Mouse (Mus musculus) liver, embryonic 12.5 days (tissue): Measurements from ENCODE around the gene Unc79. TPM values are rescaled to one million over a fixed set of nuclear protein-coding genes. Genes with fewer than 3 reads are reported as not detected.

ENCODE experiments used
- ATAC-seq: fragments of 200-750 bp; cut with Nextera tagmentation; 2 replicates; pipeline ENCODE4 v1.8.0; 2017; ENCODE audit warnings: moderate number of reproducible peaks, mild to moderate bottlenecking, moderate library complexity
- H3K27ac ChIP-seq: fragments of 300-500 bp; sonication (generic); 2 replicates; pipeline ENCODE4 v1.5.1; 2016; ENCODE audit warnings: mild to moderate bottlenecking
- H3K27me3 ChIP-seq: fragments of 300-500 bp; sonication (generic); replicated peaks from 2 replicates; pipeline ENCODE4 v1.6.1; 2016; ENCODE audit warnings: mild to moderate bottlenecking, moderate library complexity
- H3K36me3 ChIP-seq: fragments of 300-500 bp; sonication (generic); 2 replicates; pipeline ENCODE4 v1.6.1; 2016; ENCODE audit warnings: mild to moderate bottlenecking, moderate library complexity
- H3K4me1 ChIP-seq: fragments of 300-500 bp; sonication (generic); 2 replicates; pipeline ENCODE4 v1.6.1; 2016
- H3K4me2 ChIP-seq: fragments of 300-500 bp; sonication (generic); 2 replicates; pipeline ENCODE4 v1.6.1; 2016; ENCODE audit warnings: mild to moderate bottlenecking, moderate library complexity
- H3K4me3 ChIP-seq: fragments of 300-500 bp; sonication (generic); 2 replicates; pipeline ENCODE4 v1.5.1; 2016; ENCODE audit warnings: mild to moderate bottlenecking, moderate library complexity
- H3K9ac ChIP-seq: fragments of 300-500 bp; sonication (generic); 2 replicates; pipeline ENCODE4 v1.6.1; 2016; ENCODE audit warnings: mild to moderate bottlenecking, moderate library complexity
- H3K9me3 ChIP-seq: fragments of 300-500 bp; sonication (generic); replicated peaks from 2 replicates; pipeline ENCODE4 v1.6.1; 2016; ENCODE audit warnings: mild to moderate bottlenecking, moderate library complexity
- WGBS: fragments of 180-500 bp; shearing (Covaris S2); methylation state at CpG from one replicate; pipeline ENCODE4 v1.1.7; 2016; ENCODE audit not compliant: insufficient replicate concordance; 5-methylcytosine and 5-hydroxymethylcytosine counted together
- polyA plus RNA-seq: library from polyadenylated mRNA; unstranded; fragments of >200 nt; fragmentation: Nextera tagmentation; extraction: Ambion mirVana; gene quantifications from 2 replicates; pipeline ENCODE4 v1.2.1, GENCODE M21; 2016

The Unc79 gene
- polyA plus RNA-seq, 1 experiment from 2014 or later, result 0.04 TPM

DNA sequence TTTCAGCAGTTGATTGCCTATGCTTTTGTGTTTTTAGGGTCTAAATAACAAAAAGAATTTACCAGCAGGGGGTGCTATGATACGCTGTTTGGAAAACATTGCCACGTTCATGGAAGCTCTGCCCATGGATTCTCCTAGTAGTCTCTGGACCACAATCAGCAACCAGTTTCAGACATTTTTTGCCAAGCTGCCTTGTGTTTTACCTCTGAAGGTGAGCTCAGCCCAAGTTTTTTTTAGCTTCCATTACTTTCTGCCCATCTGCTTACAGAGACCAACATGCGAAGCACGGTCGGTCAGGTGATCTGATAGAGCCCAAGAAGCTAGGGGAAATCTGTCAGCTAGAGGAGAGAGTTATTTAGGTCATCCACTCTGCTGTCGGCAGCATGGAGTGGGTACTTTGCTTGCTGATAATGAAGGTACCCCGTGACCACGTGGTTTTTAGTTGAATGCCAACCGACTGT is 193.9 kb downstream of the Unc79 start:
- no peak overlapping the region for H3K27ac ChIP-seq
- no peaks in the 10 kb centered on the region for H3K4me1 ChIP-seq
- no peak overlapping the region for H3K4me3 ChIP-seq
- 47% methylated on average over 9 of the region's 9 CpGs for WGBS
- no peaks in the 10 kb centered on the region for H3K27me3 ChIP-seq
- H3K36me3 ChIP-seq, result no peaks in the 10 kb centered on the region
- H3K9me3 ChIP-seq, result no peaks in the 10 kb centered on the region
- no peak overlapping the region for H3K9ac ChIP-seq
- ATAC-seq, result no peak
- H3K4me2 ChIP-seq, result no peak overlapping the region

DNA sequence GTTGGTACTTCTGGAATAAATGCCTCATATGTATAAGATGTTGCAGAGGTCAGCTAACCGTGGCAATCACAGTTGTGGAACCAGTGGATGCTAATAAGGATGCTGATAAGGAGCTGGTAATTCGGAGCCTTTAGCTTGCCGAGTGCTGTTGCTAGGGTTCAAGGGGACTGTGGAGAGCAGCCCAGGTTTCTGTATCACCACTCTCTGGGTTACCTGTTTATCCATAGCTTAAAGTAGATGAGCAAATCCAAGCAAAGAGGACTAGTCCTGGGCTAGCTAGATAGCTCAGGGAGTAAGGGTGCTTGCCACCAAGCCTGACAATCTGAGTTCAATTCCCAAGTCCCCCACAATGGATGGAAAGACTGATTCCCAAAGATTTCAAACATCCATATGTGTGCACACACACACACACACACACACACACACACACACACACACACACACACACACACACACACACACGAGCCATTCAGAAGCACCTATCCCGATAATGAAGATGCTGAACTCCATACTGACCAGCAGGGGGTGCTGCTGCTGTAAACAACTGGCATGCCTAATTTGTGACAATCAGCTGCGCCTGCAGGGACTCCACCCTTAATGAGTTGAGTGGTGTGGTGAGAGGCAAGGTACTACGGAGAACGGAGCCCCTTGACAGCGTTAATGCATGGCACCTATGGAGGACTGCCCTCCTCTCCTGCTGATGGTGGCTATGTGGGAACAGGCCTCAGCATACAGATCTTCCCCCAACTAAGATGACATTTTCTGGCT is 195.3 kb downstream of the Unc79 start:
- WGBS, result 21% methylated on average over 9 of the region's 9 CpGs
- no peaks in the 10 kb centered on the region for H3K36me3 ChIP-seq
- no peak for ATAC-seq

GRCm38 (mm10) chr12:103150247-103150646 is 201.6 kb downstream of the Unc79 start:
- ATAC-seq, result no peak
- no peaks in the 10 kb centered on the region for H3K36me3 ChIP-seq
- H3K9me3 ChIP-seq, result no peaks in the 10 kb centered on the region
- H3K9ac ChIP-seq, result no peak overlapping the region
- H3K27ac ChIP-seq, result no peak overlapping the region
- 53% methylated on average over 2 of the region's 2 CpGs for WGBS
- no peak overlapping the region for H3K4me3 ChIP-seq
- no peak overlapping the region for H3K4me2 ChIP-seq
- H3K27me3 ChIP-seq, result no peaks in the 10 kb centered on the region
- no peaks in the 10 kb centered on the region for H3K4me1 ChIP-seq

More for the DNA sequence above, 195.3 kb downstream of the Unc79 start:
- H3K9ac ChIP-seq, result no peak overlapping the region
- no peak overlapping the region for H3K4me3 ChIP-seq
- no peak overlapping the region for H3K27ac ChIP-seq
- no peaks in the 10 kb centered on the region for H3K27me3 ChIP-seq
- H3K4me1 ChIP-seq, result no peaks in the 10 kb centered on the region
- H3K9me3 ChIP-seq, result no peaks in the 10 kb centered on the region
- no peak overlapping the region for H3K4me2 ChIP-seq

DNA sequence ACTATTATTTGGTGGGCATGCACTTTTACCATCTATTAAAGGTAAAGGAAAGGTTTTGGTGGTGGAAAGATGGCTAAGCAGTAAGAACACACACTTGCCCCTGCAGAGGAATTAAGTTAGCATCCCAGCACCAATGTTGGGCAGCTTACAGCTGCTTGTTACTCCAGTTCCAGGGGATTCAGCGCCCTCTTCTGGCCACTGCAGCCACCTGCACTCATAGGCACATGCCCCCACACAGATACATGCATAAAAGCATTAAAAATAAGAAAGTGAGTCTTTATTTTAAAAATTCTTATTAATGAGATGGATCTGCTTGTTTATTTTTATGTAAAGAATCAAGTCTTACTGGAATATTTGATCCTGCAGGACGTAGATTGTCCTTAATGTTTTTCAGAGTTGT is 206.3 kb downstream of the Unc79 start:
- Histone ChIP-seq H3K4me2 (no peak overlapping the region), H3K36me3 (no peaks in the 10 kb centered on the region), H3K9me3 (no peaks in the 10 kb centered on the region), H3K27me3 (no peaks in the 10 kb centered on the region), H3K4me1 (no peaks in the 10 kb centered on the region), H3K27ac (no peak overlapping the region), H3K9ac (no peak overlapping the region), H3K4me3 (no peak overlapping the region)
- 38% methylated on average over 2 of the region's 2 CpGs for WGBS
- no peak for ATAC-seq

GRCm38 (mm10) chr12:103155406-103155805 is 206.7 kb downstream of the Unc79 start:
- 67% methylated on average over 3 of the region's 3 CpGs for WGBS
- no peak for ATAC-seq
- no peak overlapping the region for H3K9ac ChIP-seq

GRCm38 (mm10) chr12:103157129-103157910 is 208.7 kb downstream of the Unc79 start:
- Histone ChIP-seq H3K27me3 (no peaks in the 10 kb centered on the region), H3K4me3 (no peak overlapping the region)
- WGBS, result 65% methylated on average over 18 of the region's 18 CpGs

More at GRCm38 (mm10) chr12:103155406-103155805, 206.7 kb downstream of the Unc79 start:
- no peak overlapping the region for H3K27ac ChIP-seq
- H3K4me3 ChIP-seq, result no peak overlapping the region
- no peak overlapping the region for H3K4me2 ChIP-seq
- H3K4me1 ChIP-seq, result no peaks in the 10 kb centered on the region
- H3K9me3 ChIP-seq, result no peaks in the 10 kb centered on the region
- H3K36me3 ChIP-seq, result no peaks in the 10 kb centered on the region
- no peaks in the 10 kb centered on the region for H3K27me3 ChIP-seq

GRCm38 (mm10) chr12:103159016-103159415 is 210.4 kb downstream of the Unc79 start:
- H3K4me1 ChIP-seq, result no peaks in the 10 kb centered on the region
- no peak overlapping the region for H3K9ac ChIP-seq
- no peaks in the 10 kb centered on the region for H3K27me3 ChIP-seq
- ATAC-seq, result no peak
- no peak overlapping the region for H3K27ac ChIP-seq
- WGBS, result 55% methylated on average over 8 of the region's 8 CpGs
- H3K9me3 ChIP-seq, result no peaks in the 10 kb centered on the region
- H3K4me2 ChIP-seq, result no peak overlapping the region
- H3K4me3 ChIP-seq, result no peak overlapping the region
- H3K36me3 ChIP-seq, result no peaks in the 10 kb centered on the region

More at GRCm38 (mm10) chr12:103157129-103157910, 208.7 kb downstream of the Unc79 start:
- Histone ChIP-seq H3K9ac (no peak overlapping the region), H3K4me1 (no peaks in the 10 kb centered on the region), H3K27ac (no peak overlapping the region), H3K4me2 (no peak overlapping the region), H3K9me3 (no peaks in the 10 kb centered on the region), H3K36me3 (no peaks in the 10 kb centered on the region)
- no peak for ATAC-seq

GRCm38 (mm10) chr12:103160721-103161120 is 212.1 kb downstream of the Unc79 start:
- WGBS, result 67% methylated on average over 4 of the region's 4 CpGs
- Histone ChIP-seq H3K27ac (no peak overlapping the region), H3K27me3 (no peaks in the 10 kb centered on the region), H3K4me2 (no peak overlapping the region), H3K9ac (no peak overlapping the region), H3K9me3 (no peaks in the 10 kb centered on the region), H3K36me3 (no peaks in the 10 kb centered on the region), H3K4me3 (no peak overlapping the region), H3K4me1 (no peaks in the 10 kb centered on the region)
- ATAC-seq, result no peak

GRCm38 (mm10) chr12:103163596-103163995 is 214.9 kb downstream of the Unc79 start:
- WGBS, result 66% methylated on average over 10 of the region's 10 CpGs
- Histone ChIP-seq H3K9ac (no peak overlapping the region), H3K36me3 (no peaks in the 10 kb centered on the region), H3K9me3 (no peaks in the 10 kb centered on the region), H3K4me3 (no peak overlapping the region), H3K27me3 (no peaks in the 10 kb centered on the region), H3K4me1 (no peaks in the 10 kb centered on the region), H3K27ac (no peak overlapping the region), H3K4me2 (no peak overlapping the region)
- no peak for ATAC-seq

DNA sequence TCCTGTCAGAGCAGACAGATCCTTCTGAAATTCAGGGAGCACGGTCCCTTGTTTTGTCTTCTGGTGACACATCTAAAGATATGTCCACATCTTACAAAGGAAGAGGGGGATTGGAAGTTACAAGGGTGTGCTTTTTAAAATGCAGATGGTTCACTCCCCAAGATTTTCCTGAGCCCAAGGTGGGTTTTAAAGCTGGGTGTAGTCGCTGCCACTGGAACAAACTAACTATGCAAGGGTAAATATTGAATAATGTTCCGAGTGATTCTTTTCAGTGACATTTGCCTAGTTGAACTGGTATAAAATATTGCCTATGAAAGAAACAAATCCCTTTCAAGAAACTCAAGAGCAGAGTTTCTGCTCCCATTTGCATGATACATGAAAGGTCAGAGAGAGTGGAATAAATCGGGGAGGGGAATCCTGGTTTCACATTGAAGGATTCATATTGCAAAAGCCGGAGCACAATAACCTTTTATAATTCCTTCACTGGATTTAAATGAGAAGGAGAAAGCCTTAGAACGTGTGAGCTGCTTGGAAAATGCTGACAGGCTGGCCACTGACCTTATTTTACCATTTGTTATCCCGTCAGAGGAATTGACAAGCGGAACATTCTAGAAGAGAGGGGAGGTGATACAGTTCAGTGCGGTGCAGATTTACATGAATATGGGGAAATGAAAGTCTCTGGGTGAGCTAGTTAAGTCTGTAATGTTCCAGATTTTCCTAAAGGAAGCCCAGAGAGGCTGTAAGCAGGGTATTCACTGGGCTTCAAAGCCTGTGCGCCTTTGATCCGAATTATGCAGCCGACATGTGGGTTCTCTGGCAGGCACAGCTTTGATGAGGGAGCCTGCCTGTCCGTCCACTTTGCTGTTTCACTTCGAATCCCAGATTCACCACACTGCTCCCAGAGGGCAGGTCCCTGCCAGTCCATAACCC is 215.7 kb downstream of the Unc79 start:
- Histone ChIP-seq H3K9me3 (no peaks in the 10 kb centered on the region), H3K4me1 (no peaks in the 10 kb centered on the region), H3K4me2 (no peak overlapping the region), H3K27me3 (no peaks in the 10 kb centered on the region), H3K36me3 (no peaks in the 10 kb centered on the region), H3K27ac (no peak overlapping the region), H3K9ac (no peak overlapping the region), H3K4me3 (no peak overlapping the region)
- ATAC-seq, result no peak
- 65% methylated on average over 14 of the region's 14 CpGs for WGBS

GRCm38 (mm10) chr12:103168892-103169291 is 220.2 kb downstream of the Unc79 start:
- Histone ChIP-seq H3K9me3 (no peaks in the 10 kb centered on the region), H3K36me3 (no peaks in the 10 kb centered on the region)

More at GRCm38 (mm10) chr12:103168892-103169291, 220.2 kb downstream of the Unc79 start:
- Histone ChIP-seq H3K9ac (no peak overlapping the region), H3K4me2 (no peak overlapping the region), H3K27me3 (no peaks in the 10 kb centered on the region), H3K4me3 (no peak overlapping the region), H3K27ac (no peak overlapping the region), H3K4me1 (no peaks in the 10 kb centered on the region)
- 56% methylated on average over 12 of the region's 12 CpGs for WGBS
- no peak for ATAC-seq
